Mouse (Mus musculus) activated CD4-positive, CD25-positive, alpha-beta regulatory T cell, adult 9 weeks (primary cell): ENCODE measurements around the gene Plekhm1. TPM values are rescaled to one million over a fixed set of nuclear protein-coding genes. Genes with fewer than 3 reads are reported as not detected.

Experiments
- polyA plus RNA-seq: library from polyadenylated mRNA; unstranded; fragments of 100-300 nt; shearing (Covaris generic); gene quantifications from one replicate; pipeline ENCODE4 v1.2.1, GENCODE M21; 2017

Plekhm1 gene
- 23.7 TPM for polyA plus RNA-seq

DNA sequence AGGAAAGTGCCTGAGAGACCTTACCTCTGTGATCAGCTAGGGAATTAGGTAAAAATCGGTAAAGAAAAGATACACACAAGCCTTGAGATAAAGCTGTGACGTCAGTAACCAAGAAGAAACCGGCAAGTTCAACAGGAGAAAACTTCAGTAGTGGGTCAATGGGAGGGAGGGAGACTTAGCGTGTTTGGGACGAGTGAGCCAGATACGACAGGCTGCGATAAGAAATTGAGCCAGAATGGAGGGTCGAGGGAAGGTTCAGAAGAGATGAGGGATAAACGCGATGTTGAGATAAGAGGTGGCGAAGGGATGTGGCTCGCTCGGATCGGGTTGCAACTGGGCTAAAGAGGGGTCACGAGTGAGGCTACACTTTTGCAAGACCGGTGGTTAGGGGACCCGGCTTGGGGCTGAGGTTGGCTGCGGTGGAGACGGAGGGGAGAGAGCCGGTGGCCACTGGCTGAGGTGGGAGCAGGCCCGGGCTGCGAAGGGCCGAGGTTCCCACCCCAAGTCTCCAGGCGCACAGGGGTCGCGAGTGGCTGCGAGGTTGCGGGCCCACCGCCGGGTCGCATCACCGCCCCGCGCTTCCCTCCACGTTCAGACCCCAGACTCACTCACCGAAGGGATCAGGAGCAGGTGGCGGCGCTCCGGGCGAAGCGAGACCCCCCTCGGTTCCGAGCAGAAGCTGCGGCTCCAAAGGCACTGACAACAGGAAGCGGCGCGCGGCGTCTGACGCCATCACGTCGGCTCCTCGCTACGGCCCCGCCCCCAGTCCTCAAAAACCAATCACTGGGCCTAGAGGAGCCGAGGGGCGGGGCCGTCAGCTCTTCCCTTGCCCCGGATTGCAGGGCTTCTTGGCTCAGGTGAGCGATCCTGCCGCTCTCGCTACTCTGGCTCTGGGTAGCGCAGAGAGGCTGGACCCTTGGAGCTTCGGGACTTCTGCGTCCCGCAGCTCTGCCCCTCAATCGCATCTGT, at the start of gene Plekhm1:
TSS of gene Plekhm1 (minus strand) at position 707 of the 969 bp plus-strand sequence.

GRCm38 (mm10) chr11:103363214-103364148, 49.0 kb downstream of the Plekhm1 start, which contains the start of gene Arhgap27:
Arhgap27 (minus strand) TSS chr11:103363692.

Other genes with a start within 250 kb of the Plekhm1 start
- 93.3 TPM for gene Fmnl1, start 241.6 kb downstream of the Plekhm1 start, polyA plus RNA-seq
- not detected for gene 1700023F06Rik, start 204.1 kb downstream of the Plekhm1 start, polyA plus RNA-seq
- not detected for gene Spata32, start 194.3 kb downstream of the Plekhm1 start, polyA plus RNA-seq
- gene Map3k14, start 145.2 kb downstream of the Plekhm1 start, polyA plus RNA-seq, result 34.0 TPM
- gene Arhgap27, start 49.0 kb downstream of the Plekhm1 start, polyA plus RNA-seq, result 105 TPM
- gene Lrrc37a, start 91.9 kb upstream of the Plekhm1 start, polyA plus RNA-seq, result not detected
- not detected for gene Gm884, start 208.5 kb upstream of the Plekhm1 start, polyA plus RNA-seq
- gene Lyzl6, start 226.2 kb upstream of the Plekhm1 start, polyA plus RNA-seq, result not detected
- gene Rprml, start 236.9 kb upstream of the Plekhm1 start, polyA plus RNA-seq, result not detected